Mouse (Mus musculus) spleen, adult 2 months (tissue): ENCODE results near the gene Zfp663.

ENCODE experiments used
- CTCF ChIP-seq: fragments of 200-500 bp; IDR thresholded peaks from 2 replicates; pipeline ENCODE4 v1.5.1; 2011; ENCODE audit warnings: mild to moderate bottlenecking, inconsistent platforms; ENCODE audit not compliant: insufficient read depth, insufficient read length, insufficient replicate concordance; ENCODE audit errors: extremely low read depth
- POLR2A ChIP-seq: fragments of 200-500 bp; IDR thresholded peaks from 2 replicates; pipeline ENCODE4 v1.6.1; 2011; ENCODE audit warnings: low read depth, low read length, inconsistent platforms

GRCm38 (mm10) chr2:165319503-165319902 is 49.0 kb downstream of the Zfp663 start:
- TF ChIP-seq CTCF: no peak
- TF ChIP-seq POLR2A: no peak
